Mouse (Mus musculus) midbrain, embryonic 13.5 days (tissue): ENCODE measurements around the gene Mtx2. TPM values are rescaled to one million over a fixed set of nuclear protein-coding genes. Genes with fewer than 3 reads are reported as not detected.

Source experiments
- ATAC-seq: fragments of 200-750 bp; cut with Nextera tagmentation; 2 replicates; pipeline ENCODE4 v1.8.0; 2017; ENCODE audit warnings: mild to moderate bottlenecking, moderate TSS enrichment, moderate library complexity
- H3K27ac ChIP-seq: fragments of 300-500 bp; sonication (generic); 2 replicates; pipeline ENCODE4 v1.5.1; 2015; ENCODE audit warnings: inconsistent platforms, mild to moderate bottlenecking, moderate library complexity
- H3K27me3 ChIP-seq: fragments of 300-500 bp; sonication (generic); 2 replicates; pipeline ENCODE4 v1.6.1; 2015; ENCODE audit warnings: mild to moderate bottlenecking, inconsistent platforms
- H3K36me3 ChIP-seq: fragments of 300-500 bp; sonication (generic); 2 replicates; pipeline ENCODE4 v1.6.1; 2015; ENCODE audit warnings: mild to moderate bottlenecking, inconsistent platforms
- H3K4me1 ChIP-seq: fragments of 300-500 bp; sonication (generic); replicated peaks from 2 replicates; pipeline ENCODE4 v1.6.1; 2015; ENCODE audit warnings: inconsistent platforms
- H3K4me2 ChIP-seq: fragments of 300-500 bp; sonication (generic); replicated peaks from 2 replicates; pipeline ENCODE4 v1.6.1; 2015; ENCODE audit warnings: moderate library complexity, mild to moderate bottlenecking, inconsistent platforms
- H3K4me3 ChIP-seq: fragments of 300-500 bp; sonication (generic); replicated peaks from 2 replicates; pipeline ENCODE4 v1.5.1; 2015; ENCODE audit warnings: mild to moderate bottlenecking, inconsistent platforms
- H3K9ac ChIP-seq: fragments of 300-500 bp; sonication (generic); replicated peaks from 2 replicates; pipeline ENCODE4 v1.6.1; 2015; ENCODE audit warnings: mild to moderate bottlenecking, inconsistent platforms
- H3K9me3 ChIP-seq: fragments of 300-500 bp; sonication (generic); 2 replicates; pipeline ENCODE4 v1.6.1; 2016; ENCODE audit warnings: mild to moderate bottlenecking, inconsistent platforms
- WGBS: fragments of 180-500 bp; shearing (Covaris S2); methylation state at CpG from one replicate; pipeline ENCODE4 v1.1.7; 2015; 5-methylcytosine and 5-hydroxymethylcytosine counted together
- polyA plus RNA-seq: library from polyadenylated mRNA; unstranded; fragments of >200 nt; fragmentation: Nextera tagmentation; extraction: Ambion mirVana; gene quantifications from 2 replicates; pipeline ENCODE4 v1.2.1, GENCODE M21; 2015

The Mtx2 gene
- polyA plus RNA-seq, 1 experiment from 2014 or later, result 123 TPM

- Histone ChIP-seq H3K4me2 (no peak overlapping the region), H3K4me3 (no peak overlapping the region), H3K27ac (no peak overlapping the region), H3K9ac (no peak overlapping the region), H3K36me3 (peaks cover 7% of the 10 kb centered on the region; the same call in 1 of the 2 replicates), H3K9me3 (no peaks in the 10 kb centered on the region), H3K4me1 (no peaks in the 10 kb centered on the region), H3K27me3 (no peaks in the 10 kb centered on the region)
- WGBS, result 89% methylated on average over 9 of the region's 9 CpGs
- ATAC-seq, result no peak
Measured at GRCm38 (mm10) chr2:74874043-74874442, 48.4 kb downstream of the Mtx2 start.

- no peak overlapping the region for H3K4me2 ChIP-seq
- H3K27me3 ChIP-seq, result no peaks in the 10 kb centered on the region
- WGBS, result 96% methylated on average over 9 of the region's 9 CpGs
- no peaks in the 10 kb centered on the region for H3K4me1 ChIP-seq
- H3K4me3 ChIP-seq, result no peak overlapping the region
- H3K9ac ChIP-seq, result no peak overlapping the region
- ATAC-seq, result no peak
- H3K36me3 ChIP-seq, result no peaks in the 10 kb centered on the region
- no peaks in the 10 kb centered on the region for H3K9me3 ChIP-seq
- no peak overlapping the region for H3K27ac ChIP-seq
Measured at GRCm38 (mm10) chr2:74884357-74884756, 58.8 kb downstream of the Mtx2 start.

- Histone ChIP-seq H3K36me3 (no peaks in the 10 kb centered on the region), H3K4me1 (no peaks in the 10 kb centered on the region), H3K9me3 (no peaks in the 10 kb centered on the region), H3K4me2 (no peak overlapping the region), H3K27ac (no peak overlapping the region), H3K27me3 (no peaks in the 10 kb centered on the region), H3K9ac (no peak overlapping the region), H3K4me3 (no peak overlapping the region)
- no peak for ATAC-seq
- WGBS, result 75% methylated on average over 5 of the region's 5 CpGs
Measured at GRCm38 (mm10) chr2:74891868-74892267, 66.3 kb downstream of the Mtx2 start.

- no peak overlapping the region for H3K9ac ChIP-seq
- H3K4me2 ChIP-seq, result no peak overlapping the region
- H3K4me3 ChIP-seq, result no peak overlapping the region
- 46% methylated on average over 7 of the region's 7 CpGs for WGBS
- ATAC-seq, result no peak
- no peaks in the 10 kb centered on the region for H3K4me1 ChIP-seq
- H3K9me3 ChIP-seq, result no peaks in the 10 kb centered on the region
- H3K36me3 ChIP-seq, result no peaks in the 10 kb centered on the region
- H3K27ac ChIP-seq, result no peak overlapping the region
- H3K27me3 ChIP-seq, result no peaks in the 10 kb centered on the region
Measured at GRCm38 (mm10) chr2:74892881-74893615, 67.4 kb downstream of the Mtx2 start.

- Histone ChIP-seq H3K9me3 (no peaks in the 10 kb centered on the region), H3K36me3 (no peaks in the 10 kb centered on the region), H3K4me3 (no peak overlapping the region), H3K27me3 (no peaks in the 10 kb centered on the region), H3K27ac (no peak overlapping the region), H3K4me1 (no peaks in the 10 kb centered on the region), H3K9ac (no peak overlapping the region), H3K4me2 (no peak overlapping the region)
- no peak for ATAC-seq
- WGBS, result 73% methylated on average over 2 of the region's 2 CpGs
Measured at GRCm38 (mm10) chr2:74894061-74894460, 68.5 kb downstream of the Mtx2 start.

GRCm38 (mm10) chr2:74899973-74900372 is 74.4 kb downstream of the Mtx2 start:
- Histone ChIP-seq H3K4me2 (no peak overlapping the region), H3K27me3 (no peaks in the 10 kb centered on the region), H3K9me3 (no peaks in the 10 kb centered on the region), H3K9ac (no peak overlapping the region), H3K27ac (no peak overlapping the region), H3K36me3 (no peaks in the 10 kb centered on the region), H3K4me1 (no peaks in the 10 kb centered on the region), H3K4me3 (no peak overlapping the region)
- WGBS, result 23% methylated on average over 5 of the region's 5 CpGs
- ATAC-seq, result no peak

GRCm38 (mm10) chr2:74901764-74902295 is 76.2 kb downstream of the Mtx2 start:
- WGBS, result 63% methylated on average over 3 of the region's 3 CpGs
- no peaks in the 10 kb centered on the region for H3K4me1 ChIP-seq
- H3K36me3 ChIP-seq, result no peaks in the 10 kb centered on the region
- no peak overlapping the region for H3K4me2 ChIP-seq
- no peak overlapping the region for H3K4me3 ChIP-seq
- H3K27ac ChIP-seq, result no peak overlapping the region
- H3K9me3 ChIP-seq, result no peaks in the 10 kb centered on the region
- H3K9ac ChIP-seq, result no peak overlapping the region
- H3K27me3 ChIP-seq, result no peaks in the 10 kb centered on the region
- ATAC-seq, result no peak

- Histone ChIP-seq H3K9ac (no peak overlapping the region), H3K4me1 (no peaks in the 10 kb centered on the region), H3K4me3 (no peak overlapping the region), H3K27ac (no peak overlapping the region), H3K4me2 (peak overlapping the region; percentile 28), H3K36me3 (no peaks in the 10 kb centered on the region), H3K9me3 (no peaks in the 10 kb centered on the region), H3K27me3 (no peaks in the 10 kb centered on the region)
- ATAC-seq, result no peak
- 56% methylated on average over 19 of the region's 19 CpGs for WGBS
Measured at GRCm38 (mm10) chr2:74907368-74908291, 82.0 kb downstream of the Mtx2 start.

- no peak overlapping the region for H3K4me2 ChIP-seq
- H3K27me3 ChIP-seq, result no peaks in the 10 kb centered on the region
- no peaks in the 10 kb centered on the region for H3K4me1 ChIP-seq
- no peaks in the 10 kb centered on the region for H3K36me3 ChIP-seq
- 85% methylated on average over 7 of the region's 7 CpGs for WGBS
- H3K9ac ChIP-seq, result no peak overlapping the region
- no peak for ATAC-seq
- H3K4me3 ChIP-seq, result no peak overlapping the region
- no peak overlapping the region for H3K27ac ChIP-seq
- no peaks in the 10 kb centered on the region for H3K9me3 ChIP-seq
Measured at GRCm38 (mm10) chr2:74912031-74912430, 86.4 kb downstream of the Mtx2 start.

- 77% methylated on average over 9 of the region's 9 CpGs for WGBS
- Histone ChIP-seq H3K9ac (no peak overlapping the region), H3K9me3 (no peaks in the 10 kb centered on the region), H3K36me3 (no peaks in the 10 kb centered on the region), H3K4me3 (no peak overlapping the region), H3K4me1 (no peaks in the 10 kb centered on the region), H3K4me2 (no peak overlapping the region), H3K27ac (no peak overlapping the region), H3K27me3 (no peaks in the 10 kb centered on the region)
- no peak for ATAC-seq
Measured at GRCm38 (mm10) chr2:74917880-74918537, 92.4 kb downstream of the Mtx2 start.

- Histone ChIP-seq H3K4me1 (no peaks in the 10 kb centered on the region), H3K4me3 (no peak overlapping the region), H3K9ac (no peak overlapping the region), H3K4me2 (no peak overlapping the region), H3K36me3 (no peaks in the 10 kb centered on the region), H3K27me3 (no peaks in the 10 kb centered on the region), H3K27ac (no peak overlapping the region), H3K9me3 (no peaks in the 10 kb centered on the region)
- WGBS, result 88% methylated on average over 22 of the region's 22 CpGs
- no peak for ATAC-seq
Measured at GRCm38 (mm10) chr2:74925968-74926814, 100.6 kb downstream of the Mtx2 start.
